Mouse (Mus musculus): ENCODE measurements at regions not wholly inside any gene's neighbourhood (a gene's known extent, or its start where the extent isn't known, plus 50 kb on each side); places are given as distances from the start of the nearest gene placed in this dataset.

DNA sequence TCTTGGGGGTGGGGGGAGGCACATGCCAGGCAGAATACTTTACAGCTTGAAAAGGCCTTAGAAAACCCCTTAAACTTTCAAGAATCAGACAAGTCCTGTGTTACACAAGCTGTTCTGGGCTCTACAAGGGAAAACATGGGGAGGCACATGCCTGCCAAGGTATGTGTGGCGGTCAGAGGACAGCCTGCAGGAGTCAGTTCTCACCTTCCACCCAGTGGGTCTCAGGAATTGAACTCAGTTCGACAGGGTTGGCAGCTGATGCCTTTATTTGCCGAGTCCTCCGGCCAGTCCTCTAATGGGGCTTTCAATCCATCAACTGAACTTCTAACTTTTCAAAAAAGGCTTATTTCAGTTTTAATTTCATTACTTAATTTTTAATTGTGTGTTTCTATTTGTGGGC, 129.6 kb upstream of the Mrps10 start:
- TF ChIP-seq GATA1 (IDR thresholded peaks at IDR 0.05; ENCODE audit: low read length) = no peak
- no peak for TF ChIP-seq TAL1 (IDR thresholded peaks at IDR 0.05; ENCODE audit: low read length)
